Mouse (Mus musculus) inflammation-experienced regulatory T-cells, adult 6 months (primary cell): ENCODE measurements around the gene Eid2b. TPM values are rescaled to one million over a fixed set of nuclear protein-coding genes. Genes with fewer than 3 reads are reported as not detected.
"Not testable (repeated sequence)": the region's sequence is repeated elsewhere in the genome, so short reads cannot be mapped to it uniquely, and the experiment has no call there.

ENCODE experiments used
- ATAC-seq: one replicate; pipeline ENCODE4 v1.8.0; 2017
- polyA plus RNA-seq, 3 experiments: library from polyadenylated mRNA; unstranded; fragments of 100-300 nt; shearing (Covaris generic); gene quantifications; one replicate each; pipeline ENCODE4 v1.2.1; 2017

Eid2b gene
- 1 to 10 TPM in 1 of 3 experiments, under 1 TPM in 2; 0.34 to 1.7 (median 0.44) TPM for polyA plus RNA-seq

DNA sequence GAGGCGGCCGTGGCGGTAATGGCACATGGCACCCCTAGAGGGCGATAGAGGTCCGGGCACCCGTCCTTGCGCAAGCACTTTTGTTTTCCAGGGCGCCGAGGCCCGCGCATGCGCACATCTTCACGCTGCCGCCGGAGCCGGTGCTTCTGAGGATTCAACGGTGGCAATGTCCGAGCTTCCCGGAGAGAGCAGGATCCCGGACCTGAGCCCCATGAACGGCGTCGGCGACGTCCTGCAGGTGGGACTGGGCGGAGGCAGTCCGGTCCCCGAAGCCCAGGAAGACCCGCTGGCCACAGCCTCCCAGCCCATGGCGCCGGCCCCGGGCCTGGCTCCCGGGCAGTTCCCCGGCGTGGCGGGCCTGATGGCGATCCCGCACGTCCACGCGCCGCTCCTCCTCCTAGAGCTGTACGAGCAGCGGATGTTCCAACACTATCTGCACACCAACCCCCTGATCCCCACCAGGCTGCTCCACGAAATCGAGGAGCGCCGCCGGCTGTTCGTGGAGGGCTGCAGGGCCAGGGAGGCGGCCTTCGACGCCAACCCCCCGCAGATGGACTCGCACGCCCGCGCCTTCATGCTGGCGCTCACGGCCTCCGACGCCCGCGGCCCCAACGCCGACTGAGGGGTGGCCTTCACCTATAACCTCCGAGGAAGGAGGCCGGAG lies at the start of gene Eid2b:
Gene Eid2b, plus strand, starts transcription at position 125 of the 664 bp plus-strand sequence.
- ATAC-seq, result peak; percentile 90

DNA sequence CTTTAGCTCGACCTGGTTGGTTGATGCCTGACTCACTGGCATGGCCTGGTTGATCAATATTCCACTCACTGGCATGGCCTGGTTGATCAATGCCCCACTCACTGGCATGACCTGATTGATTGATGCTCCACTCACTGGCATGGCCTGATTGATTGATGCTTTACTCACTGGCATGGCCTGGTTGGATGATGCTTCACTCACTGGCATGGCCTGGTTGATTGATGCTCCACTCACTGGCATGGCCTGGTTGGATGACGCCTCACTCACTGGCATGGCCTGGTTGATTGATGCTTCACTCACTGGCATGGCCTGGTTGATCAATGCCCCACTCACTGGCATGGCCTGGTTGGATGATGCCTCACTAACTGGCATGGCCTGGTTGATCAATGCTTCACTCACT lies 33.6 kb upstream of the Eid2b start:
- ATAC-seq, result not testable (repeated sequence)

DNA sequence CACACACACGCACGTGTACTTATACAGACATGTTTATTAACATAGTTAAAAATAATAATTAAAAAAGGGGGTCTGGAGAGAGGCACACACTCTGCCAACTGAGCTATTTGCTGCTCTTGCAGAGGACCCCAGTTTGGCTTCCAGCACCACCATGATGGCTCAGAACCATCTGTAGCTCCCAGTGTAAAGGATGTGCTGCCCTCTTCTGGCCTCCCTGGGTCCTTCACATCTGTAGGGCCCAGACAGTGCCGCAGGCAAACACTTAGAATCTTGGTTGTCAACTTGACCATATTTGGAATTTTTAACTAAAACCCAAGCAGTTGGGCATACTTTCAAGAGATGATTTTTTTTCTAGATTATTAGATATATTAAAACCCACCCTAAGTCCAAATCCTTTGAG lies 28.6 kb upstream of the Eid2b start:
- ATAC-seq, result no peak

DNA sequence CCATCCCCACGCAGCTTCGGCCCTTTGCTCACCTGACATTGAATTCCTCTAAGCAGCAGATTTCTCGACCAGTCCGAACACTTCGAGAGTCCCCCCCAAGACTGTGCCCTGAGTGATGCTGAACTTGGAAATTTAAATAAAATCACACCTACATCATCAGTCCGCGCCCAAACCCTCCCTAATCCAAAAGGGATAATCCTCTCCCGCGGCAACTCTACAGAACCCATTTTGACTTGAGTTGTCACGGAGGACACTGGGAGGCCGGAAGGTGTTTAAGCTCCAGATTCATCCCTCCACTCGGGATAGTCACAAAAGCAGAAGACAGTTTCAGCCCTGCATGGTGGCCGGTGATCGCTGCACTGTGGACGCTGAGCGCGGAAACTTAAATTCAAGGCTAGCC lies 25.6 kb upstream of the Eid2b start:
- ATAC-seq, result no peak

DNA sequence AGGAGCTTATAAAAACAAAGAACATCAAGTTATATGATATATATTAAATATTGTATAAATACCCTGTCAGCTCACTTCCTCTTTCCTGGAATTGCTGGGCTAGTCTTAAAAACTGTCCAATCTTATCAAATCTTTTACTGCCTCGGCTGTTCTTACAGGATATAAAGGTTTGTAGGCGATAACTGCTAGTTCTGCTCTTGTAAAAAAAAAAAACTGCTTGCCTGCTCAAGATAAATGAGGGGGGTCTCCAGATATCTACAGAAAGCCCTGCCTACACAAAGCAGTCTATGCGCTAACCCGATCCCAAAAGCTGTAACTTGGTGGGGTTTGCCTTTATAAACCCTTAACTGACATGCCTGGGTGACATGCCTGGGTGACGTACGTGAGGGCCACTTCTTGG lies 22.9 kb upstream of the Eid2b start:
- no peak for ATAC-seq

DNA sequence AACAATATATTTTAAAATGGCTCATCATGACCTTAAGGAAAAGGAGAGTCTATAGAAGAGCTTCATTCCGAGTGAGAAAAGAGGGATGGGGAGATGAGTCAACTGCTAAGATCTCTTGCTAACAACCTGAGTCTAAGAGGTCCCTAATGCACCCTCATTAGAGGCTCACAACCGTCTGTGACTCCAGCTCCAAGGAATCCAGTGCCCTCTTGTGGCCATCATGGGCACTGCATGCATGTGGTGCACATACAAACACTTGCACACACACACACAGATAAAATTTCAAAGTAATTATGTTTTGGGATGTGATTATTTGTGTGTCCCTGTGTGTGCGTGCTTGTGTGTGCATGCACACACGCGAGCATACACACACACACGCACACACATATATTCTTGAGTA lies 22.1 kb upstream of the Eid2b start:
- no peak for ATAC-seq

DNA sequence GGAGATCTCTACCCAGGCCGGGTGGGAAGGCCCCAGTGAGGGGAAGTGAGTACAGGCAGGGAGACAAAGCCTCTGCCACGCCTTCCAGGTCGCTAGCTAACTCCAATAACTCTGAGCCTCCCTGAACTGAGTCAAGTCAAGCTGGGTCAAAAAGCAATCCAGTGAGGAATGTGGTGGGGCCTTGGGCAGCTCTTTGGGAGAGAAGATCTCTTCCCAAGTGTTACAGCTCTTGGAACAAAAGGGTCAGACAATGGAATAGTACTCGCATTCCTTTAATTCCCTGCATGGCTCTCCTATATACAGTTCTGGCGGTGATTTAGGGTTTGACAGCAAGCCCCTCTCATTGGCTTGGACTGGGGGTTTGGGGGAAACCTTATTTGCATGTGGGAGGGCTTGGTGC lies 14.7 kb upstream of the Eid2b start:
- no peak for ATAC-seq

DNA sequence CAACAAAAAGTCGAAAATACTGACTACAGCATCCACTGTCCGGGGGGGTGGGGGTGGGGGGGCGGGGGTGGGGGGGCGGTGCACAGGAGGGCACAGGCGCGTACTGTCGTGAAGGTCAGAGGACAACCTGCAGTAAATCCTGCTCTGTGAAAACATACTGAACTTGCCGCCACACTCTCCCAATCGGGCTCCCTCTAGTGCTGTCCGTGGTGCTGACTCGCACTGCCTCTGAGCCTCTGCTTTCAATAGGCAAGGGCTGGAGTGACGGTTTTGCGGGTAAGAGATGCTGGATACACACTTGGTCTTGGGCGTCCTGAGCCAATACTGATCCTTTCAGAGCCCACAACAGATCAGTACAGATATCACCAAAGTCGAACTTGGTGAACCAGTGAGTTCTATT lies 13.8 kb upstream of the Eid2b start:
- ATAC-seq, result no peak

DNA sequence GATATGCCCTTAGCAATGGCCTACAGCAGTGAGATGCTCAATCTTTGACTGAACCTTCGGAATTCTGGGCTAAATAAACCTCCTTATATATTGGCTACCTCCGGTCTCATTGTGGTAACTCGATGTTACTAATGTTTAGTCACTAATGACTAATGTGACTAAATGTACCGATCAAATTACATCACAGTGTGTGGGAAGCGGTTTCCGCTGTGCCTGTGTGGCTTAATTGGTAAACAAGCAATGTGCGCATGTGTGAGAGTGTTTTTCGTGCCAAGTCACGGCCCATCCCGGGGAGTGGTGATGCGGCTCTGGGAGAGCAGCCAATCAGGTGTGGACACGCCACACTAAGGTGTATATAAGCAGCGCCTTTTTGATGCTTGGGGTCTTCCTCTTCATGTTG lies 12.1 kb upstream of the Eid2b start:
- ATAC-seq, result no peak

DNA sequence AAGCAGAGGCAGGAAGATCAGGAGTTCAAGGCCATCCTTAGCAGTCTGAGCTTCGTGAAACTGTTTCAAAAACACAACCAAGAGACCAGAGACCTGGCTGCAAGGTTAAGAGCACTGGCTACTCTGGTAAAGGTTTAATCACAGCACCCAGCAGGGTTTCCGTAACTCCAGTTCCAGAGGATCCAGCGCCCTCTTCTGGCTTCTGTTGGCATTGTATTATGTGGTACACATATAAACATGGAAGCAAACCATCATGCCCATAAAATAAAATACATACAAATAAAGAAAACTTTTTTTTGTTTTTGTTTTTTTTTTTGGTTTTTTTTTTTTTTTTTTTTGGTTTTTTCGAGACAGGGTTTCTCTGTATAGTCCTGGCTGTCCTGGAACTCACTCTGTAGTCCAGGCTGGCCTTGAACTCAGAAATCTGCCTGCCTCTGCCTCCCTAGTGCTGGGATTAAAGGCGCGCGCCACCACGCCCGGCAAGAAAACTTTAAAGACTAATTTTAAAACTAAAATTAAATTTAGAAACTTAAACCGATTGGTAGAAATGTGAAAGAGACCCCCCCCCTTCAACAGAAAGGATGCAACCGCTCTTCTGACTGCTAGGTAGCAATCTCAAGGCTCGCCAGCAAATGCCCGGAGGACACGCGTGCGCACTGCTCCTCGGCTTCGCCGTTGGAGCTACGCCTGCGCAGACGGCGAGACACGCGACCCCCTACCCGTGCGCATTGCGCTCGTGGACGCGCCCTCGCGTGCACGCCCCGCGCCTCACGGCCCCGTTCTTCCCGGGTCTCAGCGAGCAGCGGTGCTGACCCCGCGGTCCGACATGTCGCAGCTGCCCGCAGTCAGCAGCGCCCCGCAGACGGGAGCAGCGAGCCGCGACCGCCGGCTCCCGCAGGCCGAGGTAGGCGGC lies 10.2 kb upstream of the Eid2b start, which contains the start of gene Eid2:
Gene Eid2, plus strand, starts transcription at position 753 of the 913 bp plus-strand sequence.
- ATAC-seq, result peak; percentile 61

DNA sequence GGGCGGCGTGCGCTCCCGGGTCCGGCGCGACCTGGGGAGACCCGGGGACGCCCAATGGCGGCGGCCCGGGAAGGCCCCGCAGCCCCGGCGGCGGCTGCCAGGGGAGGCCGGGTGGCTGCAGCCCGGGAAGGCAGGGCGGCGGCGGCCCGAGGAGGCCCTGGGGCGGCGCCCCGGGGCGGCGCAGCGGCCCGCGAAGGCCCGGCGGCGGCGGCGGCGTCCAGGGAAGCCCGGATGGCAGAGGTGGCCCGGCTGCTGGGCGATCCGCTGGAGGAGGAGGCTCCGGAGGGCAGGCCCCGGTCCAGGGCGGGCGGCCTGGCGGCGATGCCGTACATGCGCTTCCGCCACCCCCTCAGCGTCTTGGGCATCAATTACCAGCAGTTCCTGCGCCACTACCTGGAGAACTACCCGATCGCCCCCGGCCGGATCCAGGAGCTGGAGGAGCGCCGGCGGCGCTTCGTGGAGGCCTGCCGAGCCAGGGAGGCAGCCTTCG lies 9.5 kb upstream of the Eid2b start:
- ATAC-seq, result peak; percentile 38

DNA sequence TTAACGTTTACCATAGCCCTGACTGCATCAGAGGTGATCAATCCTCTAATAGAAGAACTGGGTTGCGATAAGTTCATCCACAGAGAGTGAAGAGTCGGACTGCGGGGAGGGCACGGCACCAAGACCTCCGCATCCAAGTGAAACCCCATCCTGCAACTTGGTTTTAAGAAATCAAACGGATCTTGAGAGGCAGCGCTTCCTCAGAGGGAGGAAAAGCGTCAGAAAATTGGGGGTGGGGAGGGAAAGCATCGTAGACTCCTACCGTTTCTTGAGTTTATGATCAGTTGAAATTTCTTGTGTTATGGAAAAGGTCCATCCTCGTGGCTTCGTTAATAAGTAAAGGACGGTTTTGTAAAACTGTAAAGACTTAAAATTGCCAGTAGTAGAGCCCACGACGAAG lies 9.0 kb upstream of the Eid2b start:
- no peak for ATAC-seq

DNA sequence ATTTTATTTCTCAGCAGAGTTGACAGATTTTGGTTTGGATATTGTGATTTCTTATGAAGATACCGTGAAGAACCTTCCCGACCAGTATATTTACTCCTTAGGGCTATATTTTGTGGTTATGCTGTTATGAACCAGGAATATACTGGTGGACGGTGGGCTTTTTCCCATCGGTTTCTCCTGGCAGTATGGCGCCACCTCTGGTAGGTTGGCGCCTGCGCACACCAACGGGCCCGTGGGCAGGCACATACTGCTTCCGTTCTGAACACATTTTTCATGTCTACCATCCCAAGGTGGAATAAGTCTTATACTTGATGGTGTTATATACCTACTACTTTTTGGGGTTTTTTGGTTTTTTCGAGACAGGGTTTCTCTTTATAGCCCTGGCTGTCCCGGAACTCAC lies 8.2 kb upstream of the Eid2b start:
- no peak for ATAC-seq

DNA sequence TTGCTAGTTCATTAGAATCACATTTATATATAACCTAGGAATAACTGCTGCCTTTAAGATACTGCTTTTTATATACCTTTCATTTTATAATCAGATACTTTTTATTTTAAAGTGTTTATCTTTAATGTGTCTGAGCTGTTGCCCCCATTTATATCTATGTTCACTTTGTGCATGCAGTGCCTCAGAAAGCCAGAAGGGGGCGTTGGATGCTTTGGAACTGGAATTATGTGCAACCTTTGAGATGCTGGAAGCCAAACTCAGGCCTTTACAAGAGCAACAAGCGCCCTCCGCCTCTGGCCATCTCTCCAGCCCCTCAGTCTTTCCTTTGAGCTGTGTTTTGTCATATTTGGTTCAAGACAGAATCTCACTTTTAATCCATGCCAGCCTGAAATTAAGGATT lies 5.8 kb upstream of the Eid2b start:
- no peak for ATAC-seq

DNA sequence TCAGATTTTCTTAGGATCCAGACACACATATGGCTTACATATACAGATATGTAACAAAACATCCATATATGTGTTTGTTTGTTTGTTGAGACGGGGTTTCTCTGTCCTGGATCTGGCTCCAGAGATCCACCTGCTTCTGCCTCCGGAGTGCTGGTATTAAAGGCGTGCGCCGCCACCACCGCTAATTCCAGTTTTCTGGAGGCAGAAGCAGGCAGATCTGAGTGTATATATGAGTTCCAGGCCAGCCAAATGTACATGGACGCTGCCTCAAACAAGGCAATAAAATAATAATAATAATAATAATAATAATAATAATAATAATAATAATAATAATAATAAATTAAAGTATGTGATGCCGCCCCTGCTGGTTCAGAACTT lies 313 bp upstream of the Eid2b start:
- ATAC-seq, result no peak

DNA sequence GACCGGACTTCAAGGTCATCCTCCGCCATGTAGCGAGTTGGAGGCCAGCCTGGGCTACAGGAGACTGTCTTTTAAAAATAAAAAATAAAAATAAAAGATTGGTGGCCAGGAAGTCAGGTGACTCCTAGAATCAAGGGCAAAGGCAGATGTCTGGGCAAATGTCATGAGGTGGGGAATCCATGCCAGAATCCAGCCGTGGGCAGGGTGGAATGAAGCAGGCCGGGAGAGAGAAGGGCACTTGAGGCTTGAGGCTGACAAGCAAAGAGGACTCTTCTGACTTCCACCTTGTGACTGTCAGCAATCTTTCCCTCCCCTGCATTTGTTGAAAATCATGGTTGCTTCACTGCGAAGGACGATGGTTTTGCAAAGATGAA lies 727 bp downstream of the Eid2b start:
- no peak for ATAC-seq

DNA sequence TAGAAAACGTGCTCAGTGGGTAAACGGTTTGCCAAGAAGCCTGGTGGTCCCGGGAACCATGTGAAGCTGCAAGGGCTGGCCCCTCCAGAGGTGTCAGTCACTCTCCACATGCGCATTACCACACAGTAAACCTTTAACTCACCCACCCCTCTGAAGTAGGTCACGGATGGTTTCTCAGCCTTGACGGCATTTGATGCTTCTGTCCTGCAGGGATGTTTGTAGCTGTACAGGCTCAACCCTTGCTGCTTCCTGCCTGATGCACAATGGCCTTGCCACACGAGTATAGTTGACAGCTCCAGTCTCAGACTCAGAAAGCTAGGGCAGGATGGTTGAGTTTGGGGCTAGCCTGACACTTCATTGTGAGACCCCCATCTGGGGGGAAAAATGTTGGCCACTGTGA lies 3.1 kb downstream of the Eid2b start:
- ATAC-seq, result no peak

DNA sequence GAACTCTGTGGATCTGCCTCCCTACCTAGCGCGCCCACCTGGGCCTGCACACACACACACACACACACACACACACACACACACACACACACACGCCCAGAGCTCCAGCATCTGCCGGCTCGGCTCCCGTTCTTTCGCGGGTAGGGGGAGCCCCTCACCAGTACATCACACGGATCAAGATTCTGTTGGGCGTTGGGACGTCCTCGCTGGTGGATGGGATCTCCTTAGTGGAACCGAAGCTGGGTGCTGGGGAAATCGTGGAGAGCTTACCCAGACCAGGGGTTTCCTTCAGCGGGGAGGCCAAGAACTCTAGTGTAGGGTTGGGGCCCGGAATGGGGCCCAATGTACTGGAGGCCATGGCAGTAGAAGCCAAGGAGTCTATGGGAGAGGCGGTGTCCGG lies 12.6 kb downstream of the Eid2b start:
- ATAC-seq, result no peak

DNA sequence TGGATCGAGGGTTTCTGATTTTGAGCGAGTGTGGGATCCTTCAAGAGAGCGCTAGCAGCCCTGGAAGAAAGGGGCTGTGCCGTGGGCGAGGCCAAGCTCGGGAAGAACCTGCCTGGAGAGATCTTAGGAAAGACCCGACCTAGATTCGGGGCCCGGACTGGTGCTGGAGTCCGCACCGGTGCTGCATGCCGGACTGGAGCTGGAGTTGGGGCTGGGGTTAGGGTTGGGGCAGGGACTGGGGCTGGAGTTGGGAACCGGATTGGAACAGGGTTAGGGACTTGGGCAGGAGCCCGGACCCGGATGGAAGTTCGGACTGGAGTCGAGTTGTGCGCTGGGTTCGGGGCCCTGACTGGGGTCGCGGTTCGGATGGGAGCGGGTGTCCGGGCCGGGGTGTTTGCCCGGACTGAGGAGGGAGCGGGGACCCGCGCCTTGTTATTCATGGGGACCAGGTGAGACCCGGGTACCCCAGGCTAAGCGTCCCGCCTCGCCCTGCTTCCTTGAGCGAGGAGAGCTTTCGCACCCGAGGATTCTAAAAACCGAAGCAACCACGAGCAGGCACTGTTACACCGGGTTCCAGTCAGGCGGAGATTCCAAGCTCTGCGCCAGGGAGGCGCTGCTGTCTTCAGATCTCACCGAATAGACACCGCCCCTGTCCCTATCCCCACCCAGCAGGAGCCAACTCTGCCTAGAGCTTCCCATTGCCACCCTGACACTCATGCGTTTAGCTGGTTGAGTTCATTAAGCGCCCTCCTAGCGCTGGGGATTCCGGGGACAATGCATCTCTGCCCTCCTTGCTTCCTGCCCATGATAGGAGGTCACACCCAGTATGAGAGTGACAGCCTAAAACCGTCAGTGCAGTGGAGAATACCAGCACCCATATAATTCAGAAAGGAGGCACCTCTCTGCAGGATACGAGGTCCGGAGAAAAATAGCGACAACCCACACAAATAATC lies 13.4 kb downstream of the Eid2b start, which contains the start of gene Selenov:
Gene Selenov, minus strand, starts transcription at position 549 of the 953 bp plus-strand sequence.
- ATAC-seq, result no peak

DNA sequence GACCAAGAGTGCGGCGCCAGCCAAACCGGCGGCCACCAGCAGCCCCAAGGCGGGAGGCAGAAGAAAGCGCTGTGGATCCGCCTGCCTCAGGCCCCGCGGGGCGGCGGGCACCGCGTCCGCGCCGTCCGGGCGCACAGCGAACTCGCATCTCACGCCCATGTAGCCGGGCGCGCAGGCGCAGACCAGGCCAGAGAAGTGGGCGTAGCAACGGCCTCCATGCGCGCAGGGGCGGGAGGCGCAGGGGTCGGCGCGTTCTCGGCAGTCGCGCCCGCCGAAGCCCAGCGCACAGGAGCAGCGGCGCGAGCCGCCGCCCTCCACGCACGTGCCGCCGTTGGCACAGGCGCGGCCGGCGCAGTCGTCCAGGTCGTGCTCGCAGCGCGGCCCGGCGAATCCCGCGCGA lies 16.9 kb downstream of the Eid2b start:
- ATAC-seq, result no peak

DNA sequence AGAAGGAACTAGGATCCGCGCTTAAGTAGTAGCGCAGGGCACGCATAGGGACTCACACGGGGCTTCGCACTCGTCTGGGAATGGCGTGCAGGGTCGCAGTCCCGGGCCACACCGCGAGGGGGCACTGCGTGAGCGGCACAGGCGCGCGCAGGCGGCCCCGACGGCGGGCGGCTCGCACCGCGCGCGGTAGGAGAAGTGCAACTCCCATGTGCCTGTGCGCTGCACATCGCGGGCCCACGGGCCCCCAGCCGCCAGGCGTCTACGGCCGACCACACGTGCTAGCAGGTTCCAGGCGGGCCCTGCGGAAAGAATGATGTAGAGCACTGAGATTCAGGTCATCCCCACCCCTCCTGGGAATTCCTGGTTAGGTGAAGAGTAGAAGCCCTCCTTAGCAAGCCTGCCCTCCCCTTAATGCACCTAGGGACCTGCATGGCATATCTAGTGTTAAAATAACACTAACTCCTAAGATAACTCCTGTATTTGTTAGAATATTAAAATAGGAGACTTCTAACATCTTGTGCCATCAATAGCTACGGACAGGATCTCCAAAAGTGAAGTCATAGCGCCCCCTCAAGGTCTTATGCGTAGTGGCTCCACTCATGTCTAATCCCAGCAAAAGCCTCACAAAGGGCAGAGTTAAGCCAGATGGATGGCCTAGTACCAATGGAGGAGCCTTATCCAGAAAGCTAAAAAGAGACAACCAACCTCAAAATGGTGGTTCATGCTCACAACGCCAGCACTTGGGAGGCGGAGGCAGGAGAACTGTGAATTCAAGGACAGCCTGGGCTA lies 21.5 kb downstream of the Eid2b start:
- ATAC-seq, result no peak
